Mouse (Mus musculus) cerebellum, postnatal 10 days (tissue): ENCODE results near the gene Ednrb.
"Not testable (repeated sequence)": the region's sequence is repeated elsewhere in the genome, so short reads cannot be mapped to it uniquely, and the experiment has no call there.

ENCODE experiments used
- DNase-seq, 2 experiments: peaks; one replicate each; pipeline ENCODE4 v3.0.0; 2021; ENCODE audit warnings: mixed read lengths in 2 of 2

Ednrb gene

DNA sequence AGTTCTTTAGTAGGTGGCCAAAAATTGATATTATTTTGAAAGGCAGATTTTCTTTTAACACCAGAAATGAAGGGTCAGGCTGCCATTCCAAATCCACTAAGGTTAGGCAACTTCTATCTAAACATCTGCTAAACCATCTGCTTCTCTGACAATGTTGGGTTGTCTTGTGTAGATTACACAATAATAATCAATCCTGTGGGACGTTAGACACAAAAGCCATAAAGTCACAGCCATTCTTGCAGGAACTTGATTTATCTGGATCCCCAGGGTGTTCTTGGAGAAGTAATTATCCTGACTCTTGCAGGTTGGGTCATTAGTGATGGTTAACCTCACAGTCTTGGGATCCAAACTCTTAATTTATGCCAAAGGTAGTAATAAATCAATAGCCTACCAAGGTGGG, 21.6 kb downstream of the Ednrb start:
- no peak for DNase-seq

DNA sequence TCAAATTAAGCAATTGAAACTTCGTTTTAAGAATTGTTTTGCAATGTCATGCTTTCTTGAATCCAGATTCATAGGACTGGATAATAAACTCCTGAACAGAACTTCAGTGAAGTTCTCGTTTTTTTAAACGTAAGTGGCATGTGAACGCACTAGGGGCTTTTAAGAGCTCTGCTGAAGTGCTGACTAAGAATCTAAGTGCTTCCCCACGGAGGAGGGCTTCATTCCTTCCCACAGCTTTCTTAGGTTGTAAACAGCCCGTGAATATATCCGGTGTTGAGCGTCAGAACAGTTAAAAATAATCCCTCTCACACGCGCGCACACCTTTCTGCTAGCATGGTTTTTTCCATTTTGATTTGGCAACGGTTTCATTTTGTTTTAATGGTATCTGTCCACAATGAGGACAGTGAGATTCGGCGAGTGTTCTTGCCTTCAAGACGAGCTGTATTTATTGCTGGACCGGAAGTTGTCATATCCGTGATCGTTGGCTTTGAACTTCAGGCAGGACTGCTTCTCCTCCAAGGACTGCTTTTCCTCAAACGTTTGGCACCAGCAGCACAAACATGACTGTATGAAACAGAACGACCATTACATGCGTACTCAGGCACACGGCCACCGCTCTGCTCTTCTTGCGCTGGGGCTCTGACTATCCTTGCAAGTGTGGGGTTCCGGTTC, 27.4 kb downstream of the Ednrb start:
- no peak for DNase-seq

GRCm38 (mm10) chr14:103815542-103815941, 28.7 kb downstream of the Ednrb start:
- DNase-seq, result no peak

- DNase-seq, result no peak
Measured at GRCm38 (mm10) chr14:103814015-103814691, 30.0 kb downstream of the Ednrb start.

- DNase-seq, result no peak
Measured at GRCm38 (mm10) chr14:103813246-103813645, 31.0 kb downstream of the Ednrb start.

DNA sequence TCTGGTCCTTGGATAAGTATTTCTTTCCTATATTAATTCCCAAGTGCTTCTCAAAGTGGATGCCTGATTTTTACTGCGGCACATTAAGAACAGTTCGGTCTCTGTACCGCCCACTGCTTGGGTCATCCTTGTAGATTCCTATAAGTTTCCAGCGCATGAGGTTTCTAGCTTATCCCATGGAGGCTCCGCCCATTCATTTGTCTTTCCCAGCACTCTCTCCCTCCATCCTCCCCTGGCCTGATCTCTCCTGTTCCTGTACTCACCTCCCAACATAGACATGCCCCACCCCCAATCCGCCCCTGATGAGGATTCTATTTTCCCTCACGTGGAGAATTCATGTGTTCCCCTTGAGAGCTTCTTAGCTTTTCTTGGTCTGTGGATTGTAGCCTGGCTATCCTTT, 32.9 kb downstream of the Ednrb start:
- DNase-seq, result no peak

DNA sequence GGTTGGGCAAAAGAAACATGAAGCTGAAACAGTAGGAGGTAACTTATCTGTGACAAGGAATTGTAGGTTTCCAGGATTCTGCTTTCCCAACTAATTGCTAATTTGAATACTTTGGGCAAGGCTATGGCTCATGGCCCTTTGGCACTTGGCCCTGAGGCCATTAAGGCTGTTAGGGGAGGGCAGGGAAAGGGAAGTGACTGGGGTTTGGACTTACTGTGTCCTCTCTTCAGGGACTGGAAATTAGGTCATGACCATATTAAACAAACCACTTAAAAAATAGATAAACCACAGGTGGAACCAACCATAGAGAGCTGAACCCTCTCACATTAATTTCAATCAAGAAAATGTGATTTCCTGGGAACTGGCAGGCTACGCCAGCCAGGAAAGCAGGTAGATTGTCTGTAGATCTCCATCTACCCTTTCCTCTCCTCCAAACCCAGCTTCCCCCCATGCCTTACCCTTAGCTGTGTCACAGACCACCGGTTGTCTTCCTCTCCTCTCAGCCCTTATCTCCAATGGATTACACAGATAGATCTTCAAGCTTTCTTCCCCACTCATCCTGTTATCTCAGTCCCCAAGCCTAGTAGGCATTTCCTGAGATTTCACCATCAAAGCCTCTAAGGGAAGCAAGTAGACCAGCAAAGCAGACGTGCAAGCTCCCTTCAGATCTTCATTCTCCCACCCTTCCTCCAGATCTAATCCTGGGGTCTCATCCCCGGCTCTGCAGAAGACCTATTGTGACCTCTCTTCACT, 40.1 kb downstream of the Ednrb start:
- no peak for DNase-seq

DNA sequence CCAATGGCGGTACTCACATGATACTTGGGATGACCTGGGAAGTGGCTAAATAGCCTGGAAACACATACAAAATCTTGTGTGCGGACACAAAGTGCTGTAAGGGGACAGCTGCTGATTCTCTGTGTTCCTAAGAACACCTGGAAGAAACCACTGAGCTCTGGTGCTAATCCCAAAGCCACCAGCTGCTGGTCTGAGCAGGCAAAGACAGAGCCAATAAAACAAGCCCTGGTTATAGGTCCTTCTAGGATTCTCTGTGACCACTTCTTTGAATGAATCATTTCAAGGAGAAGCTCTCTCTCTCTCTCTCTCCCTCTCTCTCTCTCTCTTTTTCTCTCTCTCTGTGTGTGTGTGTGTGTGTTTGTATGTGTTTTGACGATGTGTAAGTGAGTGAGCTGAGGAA, 47.1 kb downstream of the Ednrb start:
- no peak for DNase-seq

- no peak for DNase-seq
Measured at GRCm38 (mm10) chr14:103795591-103795990, 48.6 kb downstream of the Ednrb start.

DNA sequence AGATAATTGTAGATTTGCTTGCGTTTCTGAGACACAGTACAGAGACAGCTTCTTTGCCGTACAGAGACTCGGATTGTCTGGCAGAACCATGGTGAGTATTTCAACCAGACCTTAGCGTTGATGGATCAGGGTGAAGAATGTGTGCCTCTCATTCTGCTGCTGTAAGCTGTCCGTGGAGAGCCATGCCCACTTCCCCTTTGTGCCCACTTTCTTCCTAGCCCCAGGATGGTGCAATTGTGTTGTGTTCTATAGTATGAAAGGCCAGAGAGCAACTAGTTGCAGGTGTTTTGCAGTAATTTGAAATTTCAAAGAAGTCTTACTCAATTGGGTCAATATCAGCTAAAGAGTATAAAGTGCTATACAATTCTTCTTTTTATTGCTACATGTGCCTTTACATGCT, 50.8 kb downstream of the Ednrb start:
- no peak for DNase-seq

DNA sequence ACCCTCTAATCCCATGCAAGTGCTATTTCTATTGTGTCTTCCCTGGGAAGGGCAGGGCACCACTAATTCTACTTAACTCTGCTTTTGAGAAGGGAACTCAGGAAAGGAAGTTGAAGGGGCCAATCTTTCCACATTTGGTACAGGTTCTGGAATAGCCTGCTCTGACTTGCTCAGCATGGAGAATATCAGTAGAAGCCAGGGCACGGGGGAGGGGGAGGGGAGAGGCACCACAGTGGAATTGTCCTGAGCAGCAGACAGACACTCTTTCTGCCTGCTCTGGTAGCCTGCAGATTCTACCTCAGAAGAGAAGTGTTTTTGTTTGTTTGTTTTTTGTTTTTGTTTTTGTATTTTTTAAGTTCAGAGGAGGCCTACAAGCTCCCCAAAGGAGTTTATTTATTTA, 51.5 kb downstream of the Ednrb start:
- DNase-seq, result peak; percentile 11 to 36

DNA sequence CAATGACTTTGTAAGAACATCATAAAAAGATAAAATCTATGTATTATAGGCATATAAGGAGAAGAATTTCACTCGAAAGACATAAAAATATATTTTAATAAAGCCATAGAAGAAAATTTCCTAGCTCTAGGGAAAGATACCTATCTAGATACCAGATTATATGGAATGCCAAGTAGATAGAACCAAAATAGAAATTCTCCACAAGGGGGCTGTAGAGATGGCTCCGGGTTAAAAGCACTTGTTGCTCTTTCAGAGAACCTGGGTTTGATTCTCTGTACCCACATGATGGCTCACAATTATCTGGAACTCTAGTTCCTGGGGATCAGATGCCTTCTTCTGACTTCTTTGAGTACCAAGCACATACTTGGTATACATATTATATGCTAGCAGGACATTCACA, 56.7 kb downstream of the Ednrb start:
- DNase-seq, result no peak

DNA sequence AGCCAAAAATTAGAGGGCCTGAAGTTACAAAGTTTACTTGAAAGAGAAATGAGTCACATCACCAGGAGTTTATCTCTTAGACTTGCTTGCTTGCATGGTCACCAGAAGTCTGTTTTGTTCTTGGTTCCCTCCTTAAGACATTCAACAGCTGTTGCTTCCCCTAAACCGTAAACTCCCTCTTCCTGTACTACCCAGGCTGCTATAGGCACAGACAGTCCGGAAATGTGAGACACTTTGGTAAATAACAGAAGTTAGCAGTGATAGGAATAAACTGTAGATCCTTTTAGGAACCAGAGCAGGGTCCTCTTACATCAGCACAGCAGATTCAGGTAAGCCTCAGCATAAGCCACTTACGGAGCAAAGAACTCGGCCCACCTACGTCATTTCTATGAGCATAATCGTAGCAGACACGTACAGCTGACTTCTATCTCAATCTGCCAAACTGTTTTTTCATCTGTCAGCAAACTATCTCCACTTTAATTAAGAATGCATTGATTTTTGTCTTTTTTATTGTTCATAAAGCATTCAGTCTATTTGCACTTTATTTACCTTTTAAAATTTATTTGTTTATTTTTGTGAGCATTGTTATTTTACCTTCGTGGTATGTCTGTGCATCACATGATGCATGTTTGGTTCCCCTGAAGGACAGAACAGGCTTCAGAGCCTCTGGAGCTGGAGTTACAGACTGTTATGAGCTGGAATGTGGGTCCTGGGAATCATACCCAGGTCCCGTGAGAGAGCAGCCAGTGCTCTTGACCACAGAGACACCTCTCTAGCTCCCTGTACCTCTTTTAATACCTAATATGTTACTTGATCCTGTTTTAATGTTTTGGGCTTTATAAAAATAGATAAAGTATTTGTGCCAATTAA, 58.9 kb downstream of the Ednrb start:
- DNase-seq, result no peak

DNA sequence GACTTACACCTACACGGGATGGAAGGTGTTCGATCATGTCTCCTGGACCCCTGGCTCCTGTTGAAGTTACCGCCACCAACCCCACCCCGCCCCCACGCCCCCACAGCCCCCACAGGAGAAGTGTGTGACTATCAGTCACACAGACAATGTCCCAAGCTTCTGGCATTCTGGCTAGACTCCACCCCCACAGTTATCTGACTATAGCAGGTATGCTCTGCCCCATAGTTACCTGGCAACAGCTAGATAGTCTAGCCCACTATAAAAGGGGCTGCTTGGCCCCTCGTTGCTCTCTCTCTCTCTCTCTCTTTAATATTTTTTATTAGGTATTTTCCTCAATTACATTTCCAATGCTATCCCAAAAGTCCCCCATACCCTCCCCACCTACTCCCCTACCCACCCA, 63.9 kb downstream of the Ednrb start:
- DNase-seq, result not testable (repeated sequence)

- DNase-seq, result no peak
Measured at GRCm38 (mm10) chr14:103779276-103779675, 64.9 kb downstream of the Ednrb start.

DNA sequence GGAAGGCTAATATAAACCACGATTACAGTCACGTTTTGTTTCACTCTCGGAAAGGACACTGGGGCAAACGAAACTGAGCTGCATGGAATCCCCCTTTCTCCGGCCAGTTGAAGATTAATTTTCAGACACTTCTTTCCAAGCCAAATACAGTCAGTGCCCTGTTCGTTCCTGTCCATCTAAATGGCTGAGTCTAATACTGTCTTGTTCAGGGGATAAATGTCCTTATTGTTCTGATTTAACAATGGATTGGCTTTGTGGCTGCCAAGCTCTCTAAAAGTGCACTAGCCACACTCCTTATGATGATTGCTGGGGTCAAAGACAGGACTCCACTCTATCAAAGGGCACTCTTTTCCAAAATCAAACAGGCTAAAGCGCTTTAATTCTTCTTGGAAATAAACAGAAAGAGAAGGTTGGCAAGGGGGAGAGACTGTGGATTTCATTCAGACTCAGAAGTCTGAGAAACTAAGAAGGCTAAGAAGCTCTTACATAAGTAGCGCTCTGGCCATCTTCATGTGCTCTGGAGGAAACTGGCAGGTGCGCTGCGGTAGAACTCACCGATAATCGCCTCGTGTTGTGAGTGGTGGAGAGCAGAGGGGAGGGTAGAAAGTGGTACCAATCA, 65.6 kb downstream of the Ednrb start:
- peak; percentile 18 to 24 for DNase-seq

DNA sequence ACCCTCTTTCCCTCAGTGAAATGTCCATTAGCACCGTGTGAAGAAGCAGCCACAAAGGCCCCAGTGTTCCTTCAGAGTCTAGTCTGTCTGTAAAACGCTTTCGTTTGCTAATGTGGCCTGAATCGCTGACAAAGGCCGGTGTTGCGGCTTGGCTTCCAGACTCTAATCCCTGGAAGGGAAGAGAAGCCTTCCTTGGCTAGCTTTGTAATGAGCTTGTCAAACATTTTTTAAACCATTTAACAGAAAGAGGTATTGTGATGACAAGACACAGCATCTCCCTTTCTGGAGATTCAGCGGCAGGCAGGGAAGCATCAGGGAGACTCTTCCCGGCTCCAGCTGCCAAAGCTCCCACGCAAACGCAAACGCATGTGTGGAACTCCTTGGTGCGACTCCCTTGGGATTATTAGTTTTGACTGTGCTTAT, 66.2 kb downstream of the Ednrb start:
- DNase-seq, result peak; percentile 43 to 50

GRCm38 (mm10) chr14:103777386-103777785, 66.8 kb downstream of the Ednrb start:
- DNase-seq, result no peak

DNA sequence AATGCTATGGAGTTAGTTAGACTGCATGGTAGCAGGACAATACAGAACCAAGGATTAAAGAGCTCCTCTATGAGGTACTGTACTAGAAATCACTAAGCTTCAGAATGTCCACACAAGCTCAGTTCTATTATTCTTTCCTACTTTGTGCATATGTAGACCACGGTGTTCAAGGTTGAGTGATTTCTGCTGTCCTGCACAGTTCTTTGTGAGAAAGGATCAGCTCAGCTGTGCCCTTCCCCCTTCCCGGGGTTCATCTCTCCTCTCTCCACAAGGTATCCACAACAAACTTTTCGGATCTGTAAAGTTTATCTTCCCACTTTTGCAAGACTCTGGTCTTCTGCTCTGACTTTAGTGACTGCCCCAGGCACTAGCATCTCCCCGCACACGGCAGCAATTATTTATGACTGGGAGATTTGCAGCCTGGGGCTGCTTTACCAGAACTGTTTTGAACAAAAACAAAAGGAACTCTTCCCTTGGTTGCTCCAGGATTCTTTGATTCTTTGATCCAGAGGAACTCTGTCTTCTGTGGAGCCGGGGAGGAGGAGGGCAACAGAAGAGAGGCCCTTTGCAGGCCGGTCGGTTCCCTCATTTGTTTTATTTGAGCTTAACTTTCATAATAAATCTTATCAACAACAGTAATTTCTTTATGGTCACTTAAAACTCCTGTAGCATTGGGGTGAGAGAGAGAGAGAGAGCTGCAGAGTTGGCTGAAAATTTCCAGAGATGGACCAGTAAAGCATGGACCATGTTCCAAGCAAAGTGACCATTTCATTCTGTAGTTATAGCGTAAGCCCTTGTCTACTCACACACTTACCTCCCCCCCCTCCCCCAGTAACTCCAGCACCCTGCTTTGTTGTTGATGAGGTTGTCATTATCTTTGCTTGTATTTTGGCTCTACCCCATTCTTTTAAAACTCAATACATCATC, 74.6 kb downstream of the Ednrb start:
- DNase-seq, result no peak

DNA sequence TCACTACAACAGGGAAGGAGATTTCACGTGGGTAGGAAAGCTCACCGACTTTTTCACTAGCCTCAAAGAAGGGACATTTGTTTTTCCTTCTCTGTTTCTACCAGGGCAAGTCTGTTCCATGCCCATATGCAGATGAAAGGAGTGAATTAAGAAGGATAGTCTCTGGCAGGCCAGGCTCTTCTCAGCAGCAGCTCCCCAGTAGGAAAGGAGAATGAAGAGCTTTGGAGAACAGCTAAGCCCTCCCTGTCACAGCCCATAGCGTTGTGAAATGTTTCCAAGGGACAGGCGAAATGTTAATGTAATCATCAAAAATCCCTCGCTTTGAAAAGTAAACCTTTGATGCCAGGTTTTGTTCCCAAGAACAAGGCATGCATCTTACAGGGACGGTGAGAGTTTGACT, 76.7 kb downstream of the Ednrb start:
- DNase-seq, result no peak
